Mouse (Mus musculus) testis, adult 2 months (tissue): ENCODE data around the gene Dspp. TPM values are rescaled to one million over a fixed set of nuclear protein-coding genes. Genes with fewer than 3 reads are reported as not detected.

Experiments
- H3K27ac ChIP-seq: fragments of 200-500 bp; 2 replicates; pipeline ENCODE4 v1.5.1; 2012; ENCODE audit warnings: low read depth, low read length; ENCODE audit not compliant: control insufficient read depth, insufficient read depth
- H3K27me3 ChIP-seq: fragments of 200-500 bp; 2 replicates; pipeline ENCODE4 v1.6.1; 2012; ENCODE audit warnings: mild to moderate bottlenecking, low read length, moderate library complexity; ENCODE audit not compliant: control insufficient read depth, insufficient read depth
- H3K36me3 ChIP-seq: fragments of 200-500 bp; 2 replicates; pipeline ENCODE4 v1.6.1; 2012; ENCODE audit warnings: mild to moderate bottlenecking, low read length; ENCODE audit not compliant: control insufficient read depth, insufficient read depth
- H3K4me1 ChIP-seq: fragments of 200-500 bp; 2 replicates; pipeline ENCODE4 v1.6.1; 2012; ENCODE audit warnings: low read length; ENCODE audit not compliant: control insufficient read depth, insufficient read depth
- H3K4me3 ChIP-seq: fragments of 200-500 bp; 2 replicates; pipeline ENCODE4 v1.5.1; 2012; ENCODE audit warnings: low read depth, mild to moderate bottlenecking, low read length, moderate library complexity, mixed read lengths; ENCODE audit not compliant: control insufficient read depth
- CTCF ChIP-seq: fragments of 200-500 bp; IDR thresholded peaks from 2 replicates; pipeline ENCODE4 v1.5.1; 2012; ENCODE audit warnings: low read depth, mild to moderate bottlenecking, inconsistent platforms, low read length, moderate library complexity; ENCODE audit not compliant: control insufficient read depth, insufficient read depth, insufficient replicate concordance
- POLR2A ChIP-seq: fragments of 200-500 bp; IDR thresholded peaks from 2 replicates; pipeline ENCODE4 v1.6.1; 2012; ENCODE audit warnings: low read depth, mild to moderate bottlenecking, inconsistent platforms, low read length, moderate library complexity; ENCODE audit not compliant: control insufficient read depth
- polyA plus RNA-seq: library from polyadenylated mRNA; depleted of rRNA; stranded (reverse); fragments of >200 nt; gene quantifications from 2 replicates; pipeline ENCODE4 v1.2.3, GENCODE M21; 2012

The Dspp gene
- polyA plus RNA-seq, 1 experiment: not detected

- no peak overlapping the region for H3K4me3 ChIP-seq
- TF ChIP-seq POLR2A: no peak
- no peak for TF ChIP-seq CTCF
- no peaks in the 10 kb centered on the region for H3K4me1 ChIP-seq
- no peaks in the 10 kb centered on the region for H3K27me3 ChIP-seq
- no peaks in the 10 kb centered on the region for H3K36me3 ChIP-seq
- no peak overlapping the region for H3K27ac ChIP-seq
Measured at GRCm38 (mm10) chr5:104137920-104138541, 32.5 kb upstream of the Dspp start.

- H3K27ac ChIP-seq: no peak overlapping the region
- no peaks in the 10 kb centered on the region for H3K4me1 ChIP-seq
- H3K27me3 ChIP-seq: no peaks in the 10 kb centered on the region
- TF ChIP-seq POLR2A: no peak
- no peak for TF ChIP-seq CTCF
- no peak overlapping the region for H3K4me3 ChIP-seq
- H3K36me3 ChIP-seq: no peaks in the 10 kb centered on the region
Measured at GRCm38 (mm10) chr5:104141067-104141466, 29.4 kb upstream of the Dspp start.

GRCm38 (mm10) chr5:104144057-104144456 is 26.5 kb upstream of the Dspp start:
- Histone ChIP-seq H3K4me1 (no peaks in the 10 kb centered on the region), H3K27me3 (no peaks in the 10 kb centered on the region), H3K4me3 (no peak overlapping the region), H3K27ac (no peak overlapping the region), H3K36me3 (no peaks in the 10 kb centered on the region)
- TF ChIP-seq POLR2A (no peak), CTCF (no peak)

- H3K27ac ChIP-seq: no peak overlapping the region
- H3K4me1 ChIP-seq: no peaks in the 10 kb centered on the region
- no peaks in the 10 kb centered on the region for H3K27me3 ChIP-seq
- H3K36me3 ChIP-seq: no peaks in the 10 kb centered on the region
- no peak overlapping the region for H3K4me3 ChIP-seq
- TF ChIP-seq POLR2A (no peak), CTCF (no peak)
Measured at GRCm38 (mm10) chr5:104149349-104149748, 21.2 kb upstream of the Dspp start.

- Histone ChIP-seq H3K36me3 (no peaks in the 10 kb centered on the region), H3K27me3 (no peaks in the 10 kb centered on the region), H3K4me1 (no peaks in the 10 kb centered on the region), H3K27ac (no peak overlapping the region), H3K4me3 (no peak overlapping the region)
- TF ChIP-seq POLR2A (no peak), CTCF (no peak)
Measured at GRCm38 (mm10) chr5:104150196-104150595, 20.3 kb upstream of the Dspp start.

- no peaks in the 10 kb centered on the region for H3K27me3 ChIP-seq
- H3K36me3 ChIP-seq: no peaks in the 10 kb centered on the region
- H3K4me1 ChIP-seq: no peaks in the 10 kb centered on the region
- H3K27ac ChIP-seq: no peak overlapping the region
- TF ChIP-seq POLR2A (no peak), CTCF (no peak)
- no peak overlapping the region for H3K4me3 ChIP-seq
Measured at GRCm38 (mm10) chr5:104157701-104158100, 12.8 kb upstream of the Dspp start.

GRCm38 (mm10) chr5:104158332-104159052 is 12.0 kb upstream of the Dspp start:
- TF ChIP-seq POLR2A (no peak), CTCF (no peak)
- Histone ChIP-seq H3K27me3 (no peaks in the 10 kb centered on the region), H3K27ac (no peak overlapping the region), H3K4me3 (no peak overlapping the region), H3K4me1 (no peaks in the 10 kb centered on the region), H3K36me3 (no peaks in the 10 kb centered on the region)
